Mouse (Mus musculus) kidney, postnatal 25 days (tissue): ENCODE results near the gene Ptpn7.
"Not testable (repeated sequence)": the region's sequence is repeated elsewhere in the genome, so short reads cannot be mapped to it uniquely, and the experiment has no call there.

Experiments used
- DNase-seq, 2 experiments: peaks; one replicate each; pipeline ENCODE4 v3.0.0; 2021; ENCODE audit warnings: mixed read lengths in 2 of 2

Gene Ptpn7

DNA sequence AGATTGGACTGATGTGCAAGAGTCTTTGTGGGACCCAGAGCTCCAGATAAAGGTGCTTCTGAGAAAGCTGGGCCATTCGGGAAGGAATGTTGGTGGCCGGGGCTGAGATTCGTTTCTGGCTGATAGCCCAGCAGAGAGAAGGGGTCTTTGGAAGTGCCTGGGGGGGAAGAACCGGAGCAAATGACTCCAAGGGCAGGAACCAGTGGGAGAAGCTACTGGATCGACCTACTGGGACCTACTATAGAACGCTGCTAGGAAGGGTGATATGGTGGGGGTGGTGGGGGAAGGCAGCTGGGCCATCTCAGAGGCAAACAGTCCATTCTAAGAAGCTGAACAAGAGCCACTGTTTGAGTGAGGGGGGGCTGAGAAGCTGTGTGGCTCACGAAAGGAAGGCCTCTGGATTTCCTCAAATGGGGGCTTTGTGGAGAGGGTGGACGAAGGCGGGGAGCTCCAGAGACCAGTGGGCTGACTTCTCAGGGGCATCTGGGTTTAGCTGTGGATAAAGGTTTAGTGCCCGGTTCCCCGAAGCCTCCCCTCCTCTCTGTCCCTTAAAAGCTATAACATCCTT lies 27.1 kb downstream of the Ptpn7 start:
- no peak for DNase-seq

DNA sequence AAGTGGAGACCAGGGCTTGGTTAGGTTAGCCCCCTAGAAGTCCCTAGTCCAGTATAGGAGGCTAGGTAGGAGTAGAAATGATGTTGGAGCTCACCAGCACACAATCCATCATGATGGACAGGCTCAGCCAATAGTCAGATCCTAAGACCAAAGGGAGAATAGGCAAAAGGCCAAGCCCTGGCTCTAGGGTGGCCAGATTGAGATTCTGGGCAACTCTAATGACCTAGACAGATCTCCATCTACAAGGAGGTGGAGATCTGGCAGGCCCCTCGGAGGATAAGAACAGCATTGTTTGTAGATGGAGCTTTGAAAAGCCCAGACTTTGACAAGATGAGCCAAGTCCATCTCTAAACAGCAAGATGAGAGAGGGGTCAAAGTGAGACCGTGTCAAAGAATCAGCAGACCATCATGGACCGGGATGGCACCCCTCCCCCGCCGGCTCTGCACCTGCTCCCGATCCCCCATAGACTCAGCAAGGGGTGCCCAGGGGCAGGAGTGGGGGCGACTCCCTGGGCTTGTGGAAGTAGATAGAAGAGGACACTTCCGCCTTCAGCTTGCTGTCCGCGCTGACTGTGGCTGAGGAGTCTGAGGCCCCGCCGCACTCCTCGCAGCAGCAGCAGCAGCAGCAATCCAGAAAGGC lies 28.0 kb downstream of the Ptpn7 start:
- no peak for DNase-seq

DNA sequence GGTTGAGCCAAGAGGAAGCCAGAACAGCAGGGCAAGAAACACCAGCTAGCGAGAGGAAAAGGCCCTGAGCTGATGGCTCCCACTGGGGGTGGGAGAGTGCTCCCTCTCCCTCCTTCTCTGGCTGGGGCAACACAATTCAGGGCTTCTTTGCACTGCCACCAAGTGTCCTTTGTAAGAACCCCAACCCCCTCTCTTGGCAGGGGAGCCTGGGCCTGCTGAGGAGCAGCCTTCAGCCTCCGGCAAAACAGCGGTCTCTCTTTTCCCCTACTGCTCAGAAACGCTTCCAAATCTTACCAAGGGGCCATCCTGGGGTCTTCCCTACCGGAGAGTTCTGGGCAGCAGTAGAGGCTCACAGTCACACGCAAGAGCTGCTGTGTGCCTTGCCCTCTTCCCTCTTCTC lies 30.2 kb downstream of the Ptpn7 start:
- DNase-seq = no peak

DNA sequence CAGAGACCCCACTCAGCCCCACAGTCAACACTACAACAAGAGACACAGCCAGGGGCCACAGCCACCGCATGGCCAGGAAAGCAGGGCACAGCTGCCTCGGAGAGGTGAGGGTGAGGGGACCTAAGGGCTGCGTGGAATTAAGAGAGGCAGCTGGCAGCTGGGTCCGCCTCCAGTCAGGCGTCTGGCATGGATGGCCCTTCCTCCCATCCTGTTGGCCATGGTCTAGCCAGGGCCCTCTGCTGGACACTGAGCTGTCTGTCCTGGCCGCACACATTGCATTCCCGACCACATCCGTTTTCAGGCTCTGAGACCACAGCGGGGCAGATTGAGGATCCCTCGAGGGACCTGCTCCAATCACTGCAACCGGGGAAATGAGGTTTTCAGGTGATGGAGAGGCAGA lies 34.9 kb downstream of the Ptpn7 start, which contains the start of gene Gpr37l1:
Gene Gpr37l1 (minus strand): TSS at position 247 of the 400 bp plus-strand sequence.
- peak in 1 of 2 experiments; percentile 50 for DNase-seq

DNA sequence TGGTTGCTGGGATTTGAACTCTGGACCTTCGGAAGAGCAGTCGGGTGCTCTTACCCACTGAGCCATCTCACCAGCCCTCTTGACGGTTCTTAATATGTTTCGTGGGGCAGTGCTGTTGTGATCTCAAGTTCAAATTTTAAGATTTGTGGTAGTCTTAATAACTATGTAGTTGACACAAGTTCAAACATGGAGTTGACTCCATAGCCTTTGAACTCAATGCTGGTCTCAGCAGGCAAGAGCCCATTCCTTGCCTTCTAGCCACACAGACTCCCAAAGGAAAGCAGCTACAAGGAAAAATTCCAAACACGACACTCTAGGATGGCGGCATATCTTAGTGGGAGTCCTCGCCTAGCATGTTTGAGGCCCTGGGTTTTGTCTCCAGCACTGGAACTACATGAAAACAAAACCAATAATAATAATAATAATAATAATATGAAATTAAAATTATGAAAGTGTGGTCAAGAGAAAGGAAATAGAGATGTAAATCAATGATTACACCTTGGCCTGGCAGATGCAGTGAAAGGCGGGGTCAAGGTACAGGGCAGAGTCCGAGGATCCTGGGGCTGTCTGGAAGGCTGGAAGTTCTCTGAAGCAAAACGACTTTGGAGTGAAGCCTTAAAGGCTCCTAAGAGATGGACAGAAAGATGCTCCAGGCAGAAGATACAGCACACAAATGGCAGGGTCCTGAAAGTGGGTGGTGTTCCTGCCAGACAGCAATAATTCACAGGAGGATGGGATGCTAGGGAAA lies 36.1 kb downstream of the Ptpn7 start:
- DNase-seq = peak; percentile 82 to 89

DNA sequence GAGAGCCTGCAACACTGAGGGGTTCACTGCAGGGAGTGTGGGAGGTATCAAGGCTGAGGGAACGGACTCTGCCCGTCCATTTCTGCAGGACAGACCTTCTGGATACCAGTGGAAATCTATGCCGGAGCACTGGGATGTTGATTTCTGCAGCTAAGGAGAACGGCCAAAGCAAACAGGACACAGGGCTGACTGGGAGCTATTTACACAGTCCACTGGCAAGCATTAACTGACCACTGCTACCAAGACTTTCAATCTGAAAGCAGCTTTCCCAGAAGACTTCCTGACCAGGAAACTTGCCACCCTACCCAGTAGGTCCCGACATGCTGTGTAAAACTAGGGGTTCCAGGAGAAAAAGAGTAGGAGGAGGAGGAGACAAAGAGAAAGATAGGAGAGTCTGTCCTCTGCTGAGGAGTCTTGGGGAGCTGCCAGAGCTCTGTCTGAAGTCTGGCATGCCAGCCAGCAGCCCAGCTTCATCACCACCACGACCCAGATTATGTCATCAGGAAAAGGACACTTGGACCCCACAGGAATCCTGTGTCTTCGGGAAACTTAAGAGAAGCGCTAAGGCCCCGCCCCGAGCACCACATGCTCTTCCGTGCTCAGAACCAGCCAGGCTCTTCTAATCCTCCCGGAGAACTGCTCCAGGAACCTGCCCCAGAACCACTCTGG lies 37.2 kb downstream of the Ptpn7 start:
- peak; percentile 80 to 91 for DNase-seq

DNA sequence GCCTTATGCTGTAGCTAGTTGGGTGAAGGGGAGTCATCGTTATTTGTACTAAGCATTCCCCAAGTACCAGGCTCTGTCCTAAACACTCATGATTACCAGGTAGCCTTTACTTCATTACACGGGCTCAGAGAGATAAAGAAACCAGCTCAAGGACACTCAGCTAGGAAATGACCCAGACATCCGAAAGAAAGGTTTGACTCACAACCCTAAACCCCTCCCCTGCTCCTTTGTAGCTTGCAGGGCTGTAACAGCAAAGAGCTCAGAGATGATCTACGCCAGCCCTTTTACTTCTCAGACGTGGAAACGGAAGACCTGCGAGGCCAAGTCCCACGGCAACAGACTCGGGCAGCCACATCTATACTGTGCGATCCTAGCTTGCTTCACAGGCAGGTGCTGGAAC lies 37.8 kb downstream of the Ptpn7 start:
- peak in 1 of 2 experiments; percentile 24 for DNase-seq

DNA sequence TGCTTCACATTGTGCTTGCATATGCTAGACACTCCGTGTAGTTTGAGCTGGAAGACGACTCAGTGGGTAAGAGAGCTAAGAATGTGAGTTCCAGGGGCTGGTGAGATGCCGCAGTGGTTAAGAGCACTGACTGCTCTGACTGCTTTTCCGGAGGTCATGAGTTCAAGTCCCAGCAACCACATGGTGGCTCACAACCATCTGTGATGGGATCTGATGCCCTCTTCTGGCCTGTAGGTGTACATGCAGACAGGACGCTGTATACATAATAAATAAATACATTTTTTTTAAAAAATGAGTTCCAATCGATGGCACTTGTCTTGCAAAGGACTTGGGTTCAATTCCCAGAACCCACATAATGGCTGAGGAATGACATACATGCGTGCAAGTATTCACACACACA lies 38.7 kb downstream of the Ptpn7 start:
- DNase-seq = no peak

DNA sequence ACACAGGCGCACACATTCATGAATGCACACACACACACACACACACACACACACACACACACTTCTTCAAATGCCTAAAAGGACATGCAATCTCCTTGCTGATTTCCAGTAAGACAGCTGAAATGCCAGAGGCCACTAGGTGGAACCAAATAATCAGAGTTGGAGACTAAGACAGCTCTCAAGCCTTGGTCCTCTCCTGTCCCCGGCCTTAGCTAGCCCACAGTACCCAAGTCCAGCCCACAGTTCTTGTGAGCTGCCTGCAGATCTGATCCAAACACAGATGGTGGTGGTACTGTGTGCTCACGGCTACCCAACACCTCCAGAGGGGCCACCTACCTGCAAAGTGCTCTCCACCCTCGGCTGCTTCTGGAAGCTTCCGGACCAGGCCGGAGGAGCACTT lies 39.5 kb downstream of the Ptpn7 start:
- DNase-seq = peak; percentile 78 to 85

DNA sequence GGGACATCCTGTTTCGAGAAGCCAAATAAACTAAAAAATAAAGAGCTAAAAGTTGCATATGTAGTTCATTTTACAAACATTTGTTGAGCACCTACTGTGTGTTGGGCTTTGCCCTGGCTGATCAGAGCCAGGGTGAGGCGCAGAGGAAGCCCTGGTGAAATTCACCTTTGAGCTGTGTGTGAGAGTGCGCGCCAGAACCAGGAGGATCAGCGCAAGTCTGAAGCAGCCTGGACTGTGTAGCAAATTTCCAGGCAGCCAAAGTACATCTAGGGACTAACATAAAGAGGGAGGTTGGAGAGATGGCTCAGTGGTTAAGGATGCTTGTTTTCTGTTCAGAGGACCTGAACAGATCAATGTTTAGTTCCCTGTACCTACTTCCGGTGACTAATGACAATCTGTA lies 40.8 kb downstream of the Ptpn7 start:
- DNase-seq = peak in 1 of 2 experiments; percentile 53

DNA sequence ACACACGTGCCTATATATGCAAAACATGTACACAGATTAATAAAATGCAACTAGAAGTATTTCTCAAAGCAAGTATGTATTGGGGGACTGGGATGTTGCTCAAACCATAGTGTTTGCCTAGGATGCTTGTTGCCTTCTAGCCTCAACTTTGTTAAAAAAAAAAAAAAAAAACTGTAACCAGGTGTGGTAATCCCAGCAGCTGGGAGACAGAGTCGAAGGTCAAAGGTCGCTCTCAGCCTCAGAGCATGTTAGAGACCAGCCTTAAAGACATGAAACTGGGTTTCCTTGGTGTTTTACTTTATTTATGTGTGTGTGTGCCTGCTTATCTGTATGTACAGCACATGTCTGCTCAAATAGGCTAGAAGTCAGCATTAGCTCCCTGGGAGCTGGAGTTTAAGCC lies 42.7 kb downstream of the Ptpn7 start:
- peak; percentile 44 to 61 for DNase-seq

DNA sequence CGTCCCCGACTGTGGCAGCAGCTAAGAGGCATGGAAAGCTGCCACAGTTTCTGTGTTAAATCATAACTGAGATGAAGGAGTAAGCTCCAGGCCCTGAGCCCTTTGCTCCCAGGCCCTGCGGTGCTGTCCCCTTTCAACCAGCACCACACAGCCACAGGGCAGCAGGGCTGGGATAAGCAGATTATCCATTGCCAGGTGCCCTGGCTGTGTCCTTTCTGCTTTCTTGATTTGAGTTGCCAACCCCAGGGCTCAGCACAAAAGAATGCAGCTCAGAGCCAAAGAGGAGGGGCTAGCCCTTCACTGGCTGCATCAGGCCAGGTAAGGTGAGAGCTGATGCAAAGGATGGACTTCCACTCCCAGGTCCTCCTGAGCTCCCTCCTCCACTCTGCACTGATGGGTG lies 45.2 kb downstream of the Ptpn7 start:
- DNase-seq = peak; percentile 79 to 93

DNA sequence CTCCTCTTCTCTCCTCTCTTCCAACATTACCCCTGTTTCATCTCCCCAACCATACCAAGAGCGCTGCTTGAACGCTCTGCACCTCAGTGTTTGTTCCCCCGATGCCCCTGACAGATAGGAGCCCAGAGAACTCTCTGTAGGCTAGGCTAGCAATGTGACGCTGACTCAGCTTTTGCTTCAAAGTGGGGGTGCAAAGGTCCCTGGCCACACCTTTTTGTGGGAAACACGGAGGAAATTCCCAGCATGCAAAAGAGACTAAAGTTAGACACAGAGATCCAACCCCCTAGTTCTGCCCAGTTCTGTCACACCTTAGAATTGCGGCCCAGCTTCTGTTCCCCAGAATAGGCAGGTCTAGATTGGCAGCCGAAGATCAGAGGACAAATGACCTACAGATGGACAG lies 46.4 kb downstream of the Ptpn7 start:
- DNase-seq = peak; percentile 56 to 66

DNA sequence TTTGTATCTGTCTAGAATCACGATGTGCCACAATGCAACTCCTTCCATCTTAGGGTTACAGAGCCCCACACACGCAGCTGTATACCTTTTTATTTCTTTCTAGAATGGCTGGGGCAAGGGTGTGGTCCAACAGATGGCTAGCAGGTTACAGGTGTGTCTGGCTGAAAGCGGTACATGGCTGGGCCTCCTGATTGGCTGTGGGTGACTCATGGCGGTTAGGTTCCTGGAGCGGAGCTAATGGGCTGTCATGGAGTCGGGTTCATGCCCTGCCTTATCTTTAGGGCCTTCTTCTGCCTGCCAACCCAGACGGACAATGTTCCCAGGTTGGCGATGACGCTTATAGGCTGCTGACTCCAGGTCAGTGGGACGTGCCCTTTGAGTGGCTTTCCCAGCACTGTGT lies 48.3 kb downstream of the Ptpn7 start:
- DNase-seq = peak in 1 of 2 experiments; percentile 44

DNA sequence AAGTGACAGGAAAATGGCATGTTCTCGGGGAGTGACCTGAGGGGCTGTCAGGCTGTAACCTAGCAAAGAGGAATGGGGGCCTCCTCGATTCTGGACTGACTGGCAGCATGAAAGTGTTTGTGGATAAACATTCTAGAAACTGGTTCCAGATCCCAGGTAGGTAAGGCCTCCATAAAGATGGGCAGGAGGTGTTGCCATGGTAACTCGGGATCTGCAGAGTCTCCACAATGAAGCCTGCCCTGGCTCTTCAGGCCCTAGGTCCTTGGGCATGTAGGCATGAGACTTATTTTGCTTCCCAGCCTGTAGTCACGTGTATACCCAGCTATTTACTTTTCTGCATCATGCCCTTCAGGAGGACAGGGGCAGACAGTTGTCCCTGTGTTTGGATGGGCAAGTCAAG lies 48.8 kb downstream of the Ptpn7 start:
- peak in 1 of 2 experiments; percentile 31 for DNase-seq

DNA sequence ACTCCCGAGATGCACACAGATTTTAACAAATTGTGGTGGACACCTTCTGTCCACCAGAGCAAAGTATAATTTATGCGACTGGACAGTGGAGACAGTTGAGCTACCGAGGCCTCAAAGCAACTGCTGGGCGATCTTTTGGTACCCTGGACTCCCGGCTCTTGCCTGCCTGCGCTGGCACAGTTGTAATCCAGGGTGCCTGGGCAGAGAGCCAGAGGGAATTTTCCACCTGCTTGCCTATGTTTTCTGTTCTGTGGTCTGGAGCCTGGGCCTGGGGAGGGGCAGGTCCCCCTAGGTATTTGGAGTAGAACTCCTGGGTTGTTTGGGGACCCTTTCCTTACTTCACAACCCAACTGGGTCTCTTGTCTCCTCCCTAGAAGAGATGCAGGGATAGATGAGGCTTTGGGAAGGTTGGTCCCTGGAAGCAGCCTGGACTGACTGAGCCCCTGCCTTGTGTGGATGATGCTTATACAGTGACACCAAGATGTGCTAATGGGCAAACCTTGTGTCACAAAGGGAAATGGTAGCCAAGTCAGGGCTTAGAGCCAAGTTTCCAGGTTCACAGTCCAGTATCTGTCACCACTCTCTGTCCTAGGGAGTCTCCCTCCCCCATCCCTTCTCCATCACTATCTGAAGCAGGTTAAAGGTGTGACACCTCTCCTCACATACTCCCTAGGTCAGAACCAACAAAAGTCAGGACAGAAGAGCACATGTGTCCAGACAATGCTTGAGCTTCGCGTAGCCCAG lies 49.6 kb downstream of the Ptpn7 start:
- DNase-seq = peak; percentile 91 to 93

DNA sequence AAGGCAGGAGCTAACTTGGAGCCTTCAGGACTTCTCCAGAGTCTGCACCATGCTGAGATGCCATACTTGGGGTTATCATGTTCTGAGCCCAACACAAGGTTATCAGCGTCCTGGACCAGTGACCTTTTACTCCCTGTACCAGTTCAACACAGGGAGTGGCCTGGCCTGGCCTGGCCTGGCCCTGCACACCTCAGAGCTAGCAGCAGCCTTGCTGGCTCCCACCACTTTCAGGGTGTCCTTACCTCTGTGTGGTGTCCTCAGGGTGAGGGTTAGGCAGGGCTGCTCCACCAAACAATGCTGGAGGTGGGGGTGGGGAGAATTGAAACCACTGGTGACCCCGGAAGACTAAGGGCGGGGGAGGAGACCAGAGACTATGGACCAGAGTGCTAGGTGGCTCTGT lies 50.5 kb downstream of the Ptpn7 start:
- no peak for DNase-seq

DNA sequence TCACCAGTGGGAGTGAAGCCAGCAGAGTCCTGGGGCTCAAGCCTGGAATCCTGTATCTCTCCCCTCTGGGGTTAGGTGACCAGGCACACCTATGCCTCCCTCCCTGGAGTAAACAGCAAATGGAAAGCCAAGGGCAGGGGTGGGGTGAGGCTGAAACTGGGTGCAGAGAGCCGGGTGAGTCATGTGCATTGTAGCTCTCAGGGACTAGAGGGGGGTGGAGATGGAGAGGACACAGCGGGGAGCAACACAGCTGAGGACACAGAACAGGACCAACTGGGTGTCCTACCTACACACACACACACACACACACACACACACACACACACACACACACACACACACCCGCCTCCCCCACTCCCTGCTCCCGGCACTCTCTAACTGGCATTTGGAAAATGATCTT lies 50.9 kb downstream of the Ptpn7 start:
- peak in 1 of 2 experiments; percentile 53 for DNase-seq

DNA sequence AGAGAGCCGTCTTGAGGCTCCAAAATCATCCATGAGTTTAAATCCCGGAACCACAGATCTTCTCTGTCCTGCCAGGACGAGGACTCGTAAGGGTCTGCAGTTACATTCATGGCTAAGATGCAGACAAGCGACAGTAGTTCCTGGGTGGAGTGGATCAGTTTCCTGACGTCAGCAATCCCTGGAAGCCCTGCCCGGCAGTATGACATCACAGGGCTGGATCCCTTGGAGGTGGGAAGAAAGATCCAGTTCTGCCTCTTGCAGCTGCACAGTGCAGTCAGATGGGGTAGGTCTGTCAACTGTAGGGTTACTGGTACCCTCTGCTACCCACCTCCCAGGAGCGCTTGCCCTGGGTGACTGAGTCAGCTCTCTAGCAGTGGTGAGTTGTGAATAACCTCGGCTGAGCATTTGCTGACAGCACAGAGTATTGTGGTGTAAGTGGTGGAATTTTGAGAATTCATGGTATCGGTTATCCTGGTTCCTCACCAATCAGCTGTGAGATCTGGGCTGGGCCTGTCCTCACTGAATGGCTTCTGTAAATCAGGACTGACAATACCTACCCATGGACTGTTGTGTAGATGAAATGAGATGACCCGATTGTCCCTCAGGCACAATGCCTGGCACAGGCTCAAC lies 51.6 kb downstream of the Ptpn7 start:
- no peak for DNase-seq

DNA sequence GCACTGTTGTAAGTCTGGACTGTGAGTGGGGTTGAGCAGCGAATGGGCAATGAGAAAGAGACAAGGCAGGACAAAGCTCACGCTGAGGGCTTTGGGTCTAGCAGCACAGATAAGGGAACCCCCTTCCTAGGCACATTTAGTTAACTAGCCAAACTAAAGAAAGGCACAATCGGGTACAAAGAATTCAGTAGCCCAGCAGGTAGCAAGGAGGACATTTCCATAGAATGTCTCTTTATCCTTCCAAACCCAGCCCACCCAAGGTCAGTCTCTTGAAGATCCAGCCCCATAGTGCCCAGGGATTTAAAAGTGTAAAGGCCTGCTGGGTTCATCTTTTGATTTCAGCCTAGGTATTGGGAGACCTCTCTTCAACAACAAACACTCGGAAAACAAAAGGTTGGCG lies 53.4 kb downstream of the Ptpn7 start:
- DNase-seq = no peak

DNA sequence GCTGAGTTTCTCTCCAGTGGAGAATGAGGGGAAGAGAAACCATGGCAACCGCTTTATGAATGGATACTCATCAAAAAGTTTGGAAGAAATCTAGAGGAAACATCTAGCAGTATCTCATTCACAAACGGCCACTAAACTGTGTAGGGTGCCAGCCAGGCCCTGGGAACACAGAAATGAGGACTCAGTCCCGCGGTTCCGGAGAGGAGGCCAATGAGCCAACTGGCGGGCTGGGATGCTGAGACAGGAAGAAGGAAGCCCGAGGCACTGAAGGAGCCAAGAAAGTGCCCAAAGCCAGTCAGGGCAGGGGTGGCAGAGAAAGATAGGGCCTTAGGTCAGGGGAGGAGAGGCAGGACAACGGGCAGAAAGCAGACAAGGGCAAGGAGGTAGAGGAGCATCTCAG lies 53.9 kb downstream of the Ptpn7 start:
- no peak for DNase-seq

DNA sequence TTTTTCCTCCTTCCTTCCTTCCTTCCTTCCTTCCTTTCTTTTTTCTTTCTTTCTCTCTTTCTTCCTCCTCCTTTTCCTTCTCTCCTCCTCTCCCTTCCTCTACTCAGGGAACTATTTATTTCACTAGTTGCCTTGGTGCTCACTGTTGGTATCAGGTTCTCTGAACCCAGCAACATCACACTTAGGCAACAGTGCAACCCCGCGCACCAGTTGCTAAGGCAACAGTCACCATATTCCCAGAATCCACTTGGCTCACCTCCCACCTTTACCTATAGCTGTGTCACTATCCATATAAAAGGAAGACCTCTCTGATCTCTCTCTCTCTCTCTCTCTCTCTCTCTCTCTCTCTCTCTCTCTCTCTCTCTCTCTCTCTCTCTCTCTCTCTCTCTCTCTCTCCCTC lies 54.5 kb downstream of the Ptpn7 start:
- DNase-seq = not testable (repeated sequence)
